Mouse (Mus musculus) NIH3T3 (cell line): ENCODE data around the gene Nsmce4a.
"Not testable (repeated sequence)": the region's sequence is repeated elsewhere in the genome, so short reads cannot be mapped to it uniquely, and the experiment has no call there.

ENCODE experiments used
- DNase-seq: peaks from one replicate; pipeline ENCODE4 v3.0.0-alpha.2; 2012; ENCODE audit warnings: low read depth

Nsmce4a gene

GRCm38 (mm10) chr7:130535174-130535573, 37.7 kb downstream of the Nsmce4a start:
- peak; percentile 65 for DNase-seq

- DNase-seq: peak; percentile 93
Observed at GRCm38 (mm10) chr7:130533316-130534260, 39.3 kb downstream of the Nsmce4a start.

DNA sequence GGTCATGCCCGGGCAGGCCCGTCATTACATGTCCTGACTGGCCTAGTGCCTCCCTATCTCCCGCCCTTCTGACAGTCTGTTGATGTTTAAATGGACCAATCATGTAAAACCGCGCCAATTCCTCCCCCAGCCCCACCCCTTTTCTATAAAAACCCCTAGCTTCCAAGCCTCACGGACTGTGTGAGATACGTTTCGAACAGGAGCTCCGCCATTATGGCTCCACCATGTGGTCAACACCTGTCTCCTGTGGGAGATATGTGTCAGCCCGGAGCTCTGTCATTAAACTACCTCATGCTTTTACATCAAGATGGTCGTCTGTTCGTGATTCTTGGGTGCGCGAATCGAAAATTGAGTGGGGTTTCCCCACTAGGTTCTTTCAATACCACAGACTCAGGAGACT, 41.8 kb downstream of the Nsmce4a start:
- not testable (repeated sequence) for DNase-seq

- DNase-seq: no peak
Observed at GRCm38 (mm10) chr7:130527306-130527705, 45.6 kb downstream of the Nsmce4a start.

- DNase-seq: no peak
Observed at GRCm38 (mm10) chr7:130523451-130523850, 49.5 kb downstream of the Nsmce4a start.

DNA sequence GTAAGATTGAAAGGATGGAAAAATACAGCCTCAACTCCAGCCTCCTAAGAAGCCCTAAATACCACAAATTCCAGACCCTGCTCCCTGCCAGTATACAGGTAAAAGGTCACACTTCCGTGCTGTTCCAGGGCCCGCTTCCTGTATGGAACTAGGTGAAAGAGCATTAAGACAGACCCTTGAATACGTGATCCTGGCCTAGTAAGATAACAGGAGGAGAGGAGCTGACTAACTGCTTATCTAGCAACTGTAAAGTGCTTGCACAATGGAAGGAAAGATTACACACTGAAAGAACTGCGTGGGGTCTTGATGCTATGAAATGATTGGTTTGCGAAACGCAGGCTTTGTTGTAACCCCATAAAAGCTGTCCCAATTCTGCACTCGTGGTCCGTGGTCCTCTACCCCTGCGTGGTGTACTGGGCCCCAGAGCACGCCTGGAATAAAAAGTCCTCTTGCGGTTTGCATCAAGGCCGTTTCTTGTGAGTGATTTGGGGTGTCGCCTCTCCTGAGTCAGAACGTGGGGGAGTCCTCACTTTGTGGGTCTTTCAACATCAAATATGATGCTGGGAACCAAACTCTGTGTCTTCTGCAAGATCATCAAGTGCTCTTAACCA, 52.0 kb downstream of the Nsmce4a start:
- DNase-seq: no peak

DNA sequence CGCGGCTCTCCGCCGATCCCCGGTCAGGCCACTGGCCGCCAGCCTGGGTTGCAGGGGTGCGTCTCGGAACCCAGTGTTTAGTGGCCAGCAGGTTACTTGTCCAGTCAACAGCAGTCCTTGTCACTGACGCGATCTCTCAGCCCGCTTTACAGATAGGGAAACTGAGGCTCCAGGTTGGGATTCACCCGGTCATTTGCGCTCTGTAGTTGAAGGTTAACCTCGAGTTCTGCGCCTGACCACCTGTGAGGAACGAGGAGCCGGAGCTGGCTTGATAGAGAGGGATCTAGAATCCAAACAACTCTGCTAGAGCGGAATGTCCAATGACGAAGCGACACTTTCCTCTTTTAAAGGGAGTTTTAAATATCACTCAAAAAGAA, 52.9 kb downstream of the Nsmce4a start, which contains the start of gene Ate1:
TSS of gene Ate1 (minus strand) at position 321 of the 377 bp plus-strand sequence.
- no peak for DNase-seq

DNA sequence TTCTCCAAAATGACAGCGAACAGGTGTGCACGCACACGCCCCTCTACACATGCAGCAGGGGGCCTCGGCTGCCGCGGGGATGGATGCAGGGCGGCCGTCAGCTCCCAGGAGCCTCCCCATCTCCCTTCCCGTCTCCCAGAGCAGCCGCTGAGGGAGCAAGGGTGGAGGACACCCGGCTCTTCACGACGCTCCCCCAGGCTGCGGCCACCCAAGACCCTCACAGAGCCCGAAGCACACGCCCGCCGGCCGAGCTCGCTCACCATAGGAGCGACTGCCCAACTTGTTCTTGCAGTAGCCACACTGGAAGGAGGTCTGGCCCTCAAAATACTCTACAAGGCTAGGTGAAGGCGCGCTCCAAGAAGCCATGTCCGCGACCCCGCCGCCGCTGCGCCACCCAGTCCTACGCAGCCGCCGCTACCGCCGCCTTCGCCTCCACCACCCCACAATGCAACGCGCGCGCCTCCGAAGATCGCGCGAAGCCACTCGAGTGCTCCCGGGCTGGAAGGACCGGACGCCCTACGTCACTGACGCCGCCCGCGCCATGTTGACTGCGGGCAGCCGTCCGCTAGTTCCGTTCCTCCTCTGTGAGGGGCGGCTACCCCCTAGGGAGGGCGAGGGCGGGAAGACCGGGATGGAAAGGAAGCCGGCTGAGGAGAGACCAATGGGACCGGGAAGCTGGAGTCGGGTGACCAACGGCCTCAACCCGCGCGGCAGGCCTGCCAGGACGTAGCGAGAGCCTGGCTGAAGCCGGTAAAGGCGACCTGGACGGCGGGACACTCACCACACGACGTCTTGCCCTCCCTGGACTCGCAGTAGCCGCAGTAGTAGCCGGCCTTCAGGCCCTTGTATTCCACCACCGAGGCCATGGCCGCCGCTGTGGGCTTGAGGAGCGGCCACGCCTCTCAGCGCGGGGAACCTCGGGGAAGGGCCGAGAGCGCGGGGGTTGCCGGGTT, 53.5 kb downstream of the Nsmce4a start:
- DNase-seq: peak; percentile 99

- no peak for DNase-seq
Observed at GRCm38 (mm10) chr7:130518213-130519095, 54.5 kb downstream of the Nsmce4a start.

DNA sequence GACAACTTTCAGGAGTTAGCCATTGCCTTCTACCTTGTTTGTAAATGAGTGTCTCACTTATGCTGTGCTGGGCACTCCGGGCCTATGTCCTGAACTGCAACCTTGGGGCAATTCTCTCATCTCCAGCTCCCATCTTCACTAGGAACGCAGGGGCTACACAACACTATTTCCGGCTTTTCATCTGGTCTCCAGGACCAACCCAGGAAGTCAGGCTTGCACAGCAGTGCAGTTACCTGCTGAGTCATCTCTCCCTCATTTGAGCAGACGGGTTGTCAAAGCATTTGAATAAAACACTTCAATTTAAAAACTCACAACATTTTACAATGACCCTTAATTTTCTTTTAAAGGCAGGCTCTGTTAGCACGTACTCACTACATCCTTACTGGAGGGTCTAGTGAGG, 62.7 kb downstream of the Nsmce4a start:
- DNase-seq: no peak

GRCm38 (mm10) chr7:130503006-130503405, 69.9 kb downstream of the Nsmce4a start:
- DNase-seq: no peak

- DNase-seq: no peak
Observed at GRCm38 (mm10) chr7:130501499-130501898, 71.4 kb downstream of the Nsmce4a start.

GRCm38 (mm10) chr7:130493346-130493745, 79.6 kb downstream of the Nsmce4a start:
- DNase-seq: peak; percentile 28

DNA sequence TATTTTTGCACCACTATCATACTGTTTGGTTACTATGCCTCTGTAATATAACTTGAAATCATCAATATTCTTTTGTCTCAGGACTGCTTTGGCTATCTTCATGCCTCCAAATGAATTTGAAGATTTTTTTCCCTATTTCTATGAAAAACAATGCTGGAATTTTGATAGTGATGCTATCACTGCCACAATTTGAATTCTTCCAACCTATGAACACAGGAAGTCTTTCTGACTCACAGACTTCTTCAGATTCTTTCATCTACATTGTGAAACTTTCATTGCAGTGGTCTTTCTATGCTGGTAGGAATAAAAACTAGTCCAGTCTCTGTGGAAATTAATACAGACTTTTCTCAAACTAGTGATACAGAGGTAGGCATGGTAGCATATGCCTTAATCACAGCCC, 80.9 kb downstream of the Nsmce4a start:
- DNase-seq: no peak
